Mouse (Mus musculus): ENCODE measurements around the gene Retreg1.
"Not testable (repeated sequence)": the region's sequence is repeated elsewhere in the genome, so short reads cannot be mapped to it uniquely, and the experiment has no call there.

The Retreg1 gene

DNA sequence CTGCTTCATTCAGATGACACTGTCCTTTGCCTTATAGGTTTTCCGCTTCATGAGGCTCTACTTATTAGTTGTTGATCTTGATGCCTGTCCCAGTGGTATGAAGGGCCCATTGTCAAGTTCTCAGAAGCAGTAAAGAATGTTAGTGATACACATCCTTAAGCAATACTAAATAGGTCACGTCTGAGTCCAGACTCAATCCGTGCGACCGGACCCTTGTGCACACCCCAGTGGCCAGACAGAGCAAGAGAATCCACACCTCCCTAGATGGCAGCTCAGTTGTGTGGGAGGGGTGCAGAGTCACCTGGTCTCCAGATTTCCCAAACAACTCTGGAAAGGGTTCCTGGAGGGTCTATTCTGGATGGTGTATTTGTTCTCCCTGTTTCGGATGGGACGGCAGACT is 103.5 kb downstream of the Retreg1 start:
- DNase-seq (ENCODE audit: low spot score in 2 of 2): no peak

DNA sequence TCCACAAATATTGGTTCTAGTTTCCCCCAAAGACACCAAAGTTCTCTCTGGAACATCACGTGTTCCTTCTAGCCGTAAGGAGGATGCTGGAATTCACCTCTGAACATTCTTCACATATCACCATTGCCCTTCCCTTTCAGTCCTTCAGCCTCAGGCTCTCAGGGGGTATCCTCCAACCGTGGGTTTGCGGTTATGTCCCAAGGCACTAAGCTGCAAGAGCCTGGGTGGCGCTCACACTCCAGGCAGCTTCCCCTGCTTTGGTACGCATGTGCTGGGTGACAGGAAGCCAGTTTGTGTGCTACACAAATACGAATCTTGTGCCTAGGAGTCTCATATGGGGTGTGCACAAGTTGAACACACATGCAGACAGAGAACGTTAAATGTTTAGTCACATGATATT is 104.4 kb downstream of the Retreg1 start:
- no peak for DNase-seq (ENCODE audit: low spot score in 2 of 2)

DNA sequence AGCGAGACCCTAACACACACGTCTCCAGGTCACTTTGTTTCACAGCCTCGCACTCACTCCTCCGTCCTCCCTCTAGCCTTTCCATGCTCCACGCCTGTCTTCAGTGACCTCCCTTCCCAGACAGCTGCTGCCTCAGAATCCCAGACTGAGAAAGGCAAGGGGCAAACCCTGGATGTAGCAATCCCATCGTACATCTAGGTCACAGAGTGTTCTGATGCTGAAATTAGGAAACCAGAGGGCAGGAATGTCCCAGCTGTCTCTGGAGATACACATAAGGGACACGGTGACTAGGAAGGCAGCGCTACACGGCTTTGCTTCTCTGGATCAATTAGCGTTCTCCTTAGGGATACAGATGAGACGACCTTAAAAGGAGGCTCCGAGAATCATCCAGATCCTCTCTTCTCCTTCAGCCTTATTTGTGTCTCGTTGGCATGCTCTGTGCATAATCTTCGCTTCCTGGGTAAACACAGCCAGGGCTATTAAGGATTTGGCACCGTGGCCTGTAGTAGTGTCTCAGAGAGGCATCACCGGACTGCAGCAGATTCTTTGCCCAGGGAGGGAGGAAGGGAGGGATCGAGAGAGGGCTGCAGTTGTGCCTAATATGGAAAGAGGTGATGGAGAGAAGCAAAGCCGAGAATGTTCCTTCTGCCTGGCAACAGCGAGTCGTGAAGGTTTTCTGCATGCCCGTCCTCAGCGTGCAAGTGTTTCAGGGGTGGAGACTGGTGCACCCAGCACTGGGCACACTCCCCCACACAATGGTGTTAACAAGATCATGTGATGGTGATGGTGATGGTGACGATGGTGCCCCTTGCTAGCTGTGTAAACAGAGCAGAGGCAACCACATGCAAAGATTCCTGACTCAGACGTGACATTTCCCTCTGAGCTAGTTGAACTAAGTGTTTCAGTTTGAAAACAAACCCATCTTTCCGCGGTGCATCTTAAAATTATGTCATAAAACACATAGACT is 105.6 kb downstream of the Retreg1 start:
- no peak for DNase-seq (ENCODE audit: low spot score in 2 of 2)

DNA sequence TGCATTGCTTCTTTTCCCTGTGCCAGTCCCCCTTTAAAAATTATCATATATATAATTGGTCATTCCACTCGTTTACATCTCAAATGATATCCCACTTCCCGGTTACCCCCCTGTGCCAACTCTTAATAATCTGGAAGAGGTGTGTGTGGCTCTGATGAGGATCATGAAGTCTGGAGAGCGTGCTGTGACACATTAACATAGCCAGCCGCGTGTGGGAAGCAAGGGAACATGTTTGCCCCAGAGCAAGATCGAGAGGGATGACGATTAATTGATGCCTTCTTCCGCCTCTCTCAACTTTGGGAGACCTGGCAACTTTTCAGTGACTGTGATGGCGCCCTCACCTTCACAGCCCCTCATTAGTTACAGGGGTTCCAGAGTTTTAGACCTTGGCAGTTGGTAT is 106.7 kb downstream of the Retreg1 start:
- DNase-seq (ENCODE audit: low spot score in 2 of 2): no peak

DNA sequence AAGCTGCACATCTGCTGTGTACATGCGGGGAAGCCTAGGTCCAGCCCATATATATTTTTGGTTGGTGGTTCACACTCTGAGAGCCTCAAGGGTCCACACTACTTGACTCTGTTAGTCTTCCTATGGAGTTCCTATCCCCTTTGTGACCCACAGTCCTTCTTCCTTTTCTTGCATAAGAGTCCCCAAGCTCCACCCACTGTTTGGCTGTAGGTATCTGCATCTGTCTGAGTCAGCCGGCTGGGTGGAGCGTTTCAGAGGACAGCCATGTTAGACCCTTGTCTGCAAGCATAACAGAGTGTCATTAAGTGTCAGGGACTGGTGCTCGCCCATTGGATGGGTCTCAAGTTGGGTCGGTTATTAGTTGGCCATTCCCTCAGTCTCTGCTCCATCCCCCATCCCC is 107.6 kb downstream of the Retreg1 start:
- no peak for DNase-seq (ENCODE audit: low spot score in 2 of 2)

DNA sequence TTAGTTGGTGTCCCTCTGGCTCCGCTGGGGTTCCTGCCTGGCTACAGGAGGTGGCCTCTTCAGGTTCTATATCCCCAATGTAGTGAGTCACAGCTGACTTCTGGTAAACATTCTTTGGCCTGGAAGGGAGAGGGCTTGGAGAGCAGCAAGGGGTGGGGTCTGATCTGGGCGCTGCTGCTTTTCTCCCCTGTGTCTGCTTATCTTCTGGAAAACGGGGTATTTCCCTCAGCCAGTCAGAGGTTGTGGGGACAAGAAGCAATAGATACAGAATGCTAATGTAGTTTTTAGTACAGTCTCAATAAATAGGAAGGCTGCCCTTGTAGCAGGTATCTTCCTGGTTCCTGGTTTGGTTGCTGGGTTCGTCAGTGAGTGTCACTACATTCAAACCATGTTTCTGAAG is 108.1 kb downstream of the Retreg1 start:
- DNase-seq (ENCODE audit: low spot score in 2 of 2): no peak

DNA sequence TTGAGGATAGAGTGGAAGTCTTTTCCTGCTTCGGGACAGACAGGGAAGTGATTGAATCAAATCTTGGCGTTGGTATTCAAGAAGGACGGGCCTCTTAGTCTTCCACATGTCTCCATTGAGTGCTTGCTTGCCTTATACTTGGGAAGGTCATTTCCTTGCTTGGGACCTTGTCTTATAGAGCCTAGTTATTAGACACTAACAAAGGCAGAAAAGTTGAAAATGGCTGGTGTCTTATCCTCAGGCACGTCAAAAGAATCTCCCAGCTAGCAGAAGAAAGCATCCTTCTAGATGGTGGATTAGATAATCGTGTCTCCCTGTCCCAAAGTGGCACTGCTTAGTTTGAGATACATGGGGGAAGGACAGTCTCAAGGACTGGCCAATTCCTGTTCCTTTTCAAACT is 113.0 kb downstream of the Retreg1 start:
- DNase-seq (ENCODE audit: low spot score in 2 of 2): no peak

DNA sequence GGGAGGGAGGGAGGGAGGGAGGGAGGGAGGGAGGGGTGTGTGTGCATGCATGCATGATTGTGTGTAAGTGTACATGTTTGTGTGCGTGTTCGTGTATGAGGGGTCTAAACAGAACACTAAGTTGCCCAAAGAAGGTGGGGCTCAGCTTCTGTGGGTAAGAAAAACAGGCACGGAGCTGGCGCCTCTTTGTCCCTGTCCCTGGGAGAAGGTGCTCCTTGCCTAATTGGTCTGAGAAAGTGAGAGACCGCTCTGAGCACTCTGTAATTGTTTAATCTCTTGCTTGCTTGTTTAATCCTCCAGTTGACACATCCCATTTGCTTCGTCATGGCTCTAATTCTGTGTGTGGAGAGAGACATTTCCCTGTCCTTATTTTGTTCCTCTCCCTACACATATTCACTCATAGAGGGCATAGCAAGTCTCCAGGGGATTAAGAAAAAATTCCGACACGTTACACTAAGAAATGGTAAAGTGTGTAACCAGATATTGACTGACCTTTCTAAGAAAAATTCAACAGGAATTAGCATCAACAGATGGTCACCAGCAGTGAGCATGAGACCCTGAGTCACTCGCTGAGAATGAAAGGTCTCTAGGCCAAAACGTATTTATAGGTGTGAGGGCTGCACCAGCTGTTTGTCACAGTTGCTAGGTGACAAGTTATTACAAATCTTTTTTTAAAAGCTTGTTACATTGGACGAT is 113.6 kb downstream of the Retreg1 start:
- DNase-seq (ENCODE audit: low spot score in 2 of 2): no peak

DNA sequence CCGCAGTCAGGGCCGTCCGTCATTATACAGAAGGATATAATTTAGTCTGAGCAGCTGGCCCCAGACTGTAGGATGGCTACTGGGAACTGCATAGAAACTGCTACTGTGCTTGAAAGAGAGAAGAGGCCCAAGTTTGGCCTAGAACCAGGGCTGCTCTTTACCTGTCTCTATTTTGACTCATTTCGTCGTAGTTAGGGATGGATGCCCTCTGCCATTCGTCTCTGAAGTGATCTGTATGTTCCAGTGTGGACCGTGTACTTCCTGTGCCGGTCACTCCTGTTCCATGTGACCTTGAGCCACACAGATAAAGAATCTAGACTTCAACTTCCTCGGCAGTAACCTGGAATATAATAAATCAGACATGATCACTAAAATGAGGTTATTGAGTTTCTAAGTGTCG is 114.7 kb downstream of the Retreg1 start:
- DNase-seq (ENCODE audit: low spot score in 2 of 2): no peak

DNA sequence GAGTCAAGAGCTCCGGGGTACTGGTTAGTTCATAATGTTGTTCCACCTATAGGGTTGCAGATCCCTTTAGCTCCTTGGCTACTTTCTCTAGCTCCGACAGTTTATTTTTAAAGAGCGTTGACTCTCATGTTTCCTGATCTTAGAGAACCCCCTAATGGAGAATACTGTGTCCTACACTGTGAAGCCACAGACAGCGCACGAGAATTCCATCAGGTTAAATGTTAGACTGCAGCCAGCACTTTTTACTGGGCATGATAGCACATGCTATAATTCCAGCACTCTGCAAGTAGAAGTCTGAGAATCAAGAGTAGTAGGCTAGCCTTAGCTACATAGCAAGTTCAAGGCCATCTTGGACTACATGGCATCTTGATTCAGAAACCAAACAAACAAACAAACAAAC is 116.4 kb downstream of the Retreg1 start:
- DNase-seq (ENCODE audit: low spot score in 2 of 2): no peak

DNA sequence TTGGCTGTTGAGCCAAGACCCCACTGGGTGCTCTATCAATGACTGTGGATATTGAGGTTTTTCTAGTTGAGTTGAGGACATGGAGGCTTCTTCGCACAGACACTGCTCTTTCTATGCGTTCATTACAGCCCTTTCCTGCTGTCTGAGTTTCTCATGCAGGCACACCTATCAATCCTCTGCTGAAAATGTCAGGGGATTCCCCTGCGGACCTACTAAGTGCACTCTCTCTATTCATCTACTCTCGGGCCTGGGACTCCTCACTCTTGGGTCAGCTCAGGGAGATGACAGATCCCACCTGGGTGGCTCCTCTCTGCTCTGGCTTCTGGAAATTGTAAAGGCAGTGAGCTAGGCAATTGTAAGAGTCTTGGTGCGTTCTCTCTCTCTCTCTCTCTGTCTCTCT is 117.3 kb downstream of the Retreg1 start:
- no peak for DNase-seq (ENCODE audit: low spot score in 2 of 2)

DNA sequence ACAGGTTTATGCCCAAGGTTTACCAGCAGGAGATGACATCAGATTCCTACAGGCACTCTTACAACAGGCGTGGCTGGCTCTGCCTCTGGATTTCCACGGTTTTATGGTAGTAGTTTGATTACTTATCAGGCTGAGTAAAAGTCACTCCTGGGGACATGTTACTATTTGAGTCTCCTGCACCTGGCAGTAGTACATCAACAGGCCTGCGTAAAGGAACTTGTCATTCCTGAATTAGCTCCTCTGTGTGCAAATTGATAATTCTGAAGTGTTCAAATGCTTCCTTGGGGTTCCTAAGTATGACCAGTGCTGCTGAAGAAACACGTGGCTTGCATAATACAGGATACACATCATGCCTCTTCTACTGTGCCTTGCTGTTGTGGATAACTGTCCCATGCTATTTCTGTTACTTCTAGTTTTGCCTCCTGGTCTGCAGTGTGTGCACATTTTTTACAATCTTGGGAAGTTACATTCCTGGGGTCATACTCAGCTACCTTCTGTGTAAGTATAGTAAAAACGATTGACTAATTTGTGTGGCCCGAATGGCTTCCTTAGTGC is 123.3 kb downstream of the Retreg1 start:
- no peak for DNase-seq (ENCODE audit: low spot score in 2 of 2)

DNA sequence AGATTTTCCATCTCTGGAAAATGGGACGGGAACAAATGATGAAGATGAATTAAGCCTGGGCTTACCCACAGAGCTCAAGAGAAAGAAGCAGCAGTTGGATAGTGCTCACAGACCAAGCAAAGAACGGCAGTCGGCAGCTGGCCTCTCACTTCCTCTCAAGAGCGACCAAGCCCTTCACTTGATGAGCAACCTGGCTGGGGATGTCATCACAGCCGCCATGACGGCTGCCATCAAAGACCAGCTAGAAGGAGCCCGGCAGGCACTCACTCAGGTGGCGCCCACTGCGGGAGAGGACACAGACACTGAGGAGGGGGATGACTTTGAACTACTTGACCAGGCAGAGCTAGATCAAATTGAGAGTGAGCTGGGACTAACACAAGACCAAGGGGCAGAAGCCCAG is 128.6 kb downstream of the Retreg1 start:
- DNase-seq (ENCODE audit: low spot score in 2 of 2): no peak

DNA sequence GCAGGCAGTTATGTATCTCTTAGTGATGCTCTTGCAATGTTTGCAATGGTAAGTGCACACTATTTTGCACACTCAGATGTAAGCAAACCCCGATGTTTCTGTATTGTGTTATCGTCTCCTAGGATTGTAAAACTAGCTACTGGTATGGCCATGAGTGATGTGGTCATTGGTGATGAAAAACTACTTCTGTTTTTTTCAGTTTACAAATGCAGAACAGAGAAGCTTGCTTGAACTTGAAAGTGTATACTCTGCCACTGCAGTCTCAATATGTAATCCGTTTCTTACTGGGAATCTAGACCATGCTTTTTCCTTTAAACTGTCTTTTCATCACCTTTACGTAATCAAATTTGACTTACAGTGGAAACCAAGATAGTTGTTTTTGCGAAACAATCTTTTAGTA is 129.8 kb downstream of the Retreg1 start:
- no peak for DNase-seq (ENCODE audit: low spot score in 2 of 2)

DNA sequence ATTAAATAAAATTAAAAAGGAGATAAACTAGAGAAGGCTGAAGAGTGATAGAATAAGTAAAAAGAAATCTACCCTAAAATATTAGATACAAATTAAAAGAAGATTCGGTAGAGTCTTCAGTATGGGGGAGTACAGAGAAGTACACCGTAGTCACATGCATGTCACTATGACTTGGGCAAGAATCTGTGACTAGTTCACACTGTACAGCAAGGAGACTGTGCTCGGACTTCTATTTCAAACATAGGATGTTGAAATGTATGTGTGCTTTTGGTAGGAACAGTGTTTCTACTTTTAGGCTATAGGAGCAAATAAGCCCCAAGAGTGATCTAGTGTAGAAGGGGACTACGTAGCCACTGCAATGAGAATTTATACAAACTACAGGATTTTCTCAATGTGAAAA is 131.4 kb downstream of the Retreg1 start:
- DNase-seq (ENCODE audit: low spot score in 2 of 2): no peak

DNA sequence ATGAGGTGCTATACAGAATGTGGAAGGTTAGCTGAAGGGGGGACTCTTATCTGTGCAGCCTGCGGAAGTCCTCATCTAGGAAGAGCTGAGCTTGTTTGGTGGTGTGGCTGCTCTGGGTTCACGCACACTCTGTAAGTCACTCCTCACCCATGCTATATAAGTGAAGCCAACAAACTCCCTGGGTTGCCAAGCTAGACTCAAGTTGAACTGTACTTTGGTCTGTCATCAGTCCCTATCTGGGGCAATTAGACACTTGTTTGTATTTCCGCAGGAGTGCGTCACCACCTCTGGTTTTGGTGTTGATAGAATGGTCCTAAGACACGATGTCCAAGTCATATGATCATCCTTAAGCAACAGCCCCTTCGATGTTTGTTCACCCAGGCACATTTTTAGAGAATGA is 132.8 kb downstream of the Retreg1 start:
- no peak for DNase-seq (ENCODE audit: low spot score in 2 of 2)

DNA sequence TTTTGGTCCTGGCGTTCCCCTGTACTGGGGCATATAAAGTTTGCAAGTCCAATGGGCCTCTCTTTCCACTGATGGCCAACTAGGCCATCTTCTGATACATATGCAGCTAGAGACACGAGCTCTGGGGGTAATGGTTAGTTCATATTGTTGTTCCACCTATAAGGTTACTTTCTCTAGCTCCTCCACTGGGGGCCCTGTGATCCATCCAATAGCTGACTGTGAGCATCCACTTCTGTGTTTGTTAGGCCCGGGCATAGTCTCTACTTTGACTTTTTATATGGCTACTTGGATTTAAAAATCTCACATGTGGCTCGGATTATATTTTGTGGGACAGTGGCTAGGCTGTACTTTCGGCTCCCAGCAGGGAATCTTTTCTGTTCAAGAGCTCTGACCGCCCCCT is 140.6 kb downstream of the Retreg1 start:
- DNase-seq (ENCODE audit: low spot score in 2 of 2): not testable (repeated sequence)

DNA sequence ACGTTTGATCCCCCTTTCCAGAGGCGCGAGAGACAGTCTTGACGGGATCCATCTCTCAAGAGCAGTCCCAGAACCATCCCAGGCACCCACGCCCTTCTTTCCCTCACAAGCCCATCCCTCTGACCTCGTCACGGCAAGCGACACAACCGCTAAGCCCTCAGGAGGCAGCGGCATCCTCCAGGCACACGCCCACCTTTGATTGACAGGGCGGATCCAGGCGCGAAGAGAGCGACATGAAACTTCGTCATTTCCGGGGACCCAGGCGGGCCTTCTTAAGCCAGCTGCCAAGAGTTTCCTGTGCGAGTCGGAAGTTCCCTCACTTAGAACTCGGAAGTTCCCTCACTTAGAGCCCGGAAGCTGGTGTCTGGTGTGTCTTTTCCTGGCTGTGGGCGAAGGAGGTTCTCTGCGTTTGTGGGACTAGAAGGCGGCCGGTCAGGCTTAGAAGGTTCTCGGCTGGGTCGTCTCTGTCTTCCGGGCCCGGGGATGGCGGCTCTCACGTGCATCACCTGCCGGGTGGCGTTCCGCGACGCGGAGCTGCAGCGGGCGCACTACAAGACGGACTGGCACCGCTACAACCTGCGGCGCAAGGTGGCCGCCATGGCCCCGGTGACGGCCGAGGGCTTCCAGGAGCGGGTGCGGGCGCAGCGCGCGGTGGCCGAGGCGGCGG is 141.2 kb downstream of the Retreg1 start, which contains the start of gene Zfp622:
Zfp622 (plus strand) TSS at position 300 of the 667 bp plus-strand sequence.
- peak; percentile 98 for DNase-seq (ENCODE audit: low spot score in 2 of 2)

DNA sequence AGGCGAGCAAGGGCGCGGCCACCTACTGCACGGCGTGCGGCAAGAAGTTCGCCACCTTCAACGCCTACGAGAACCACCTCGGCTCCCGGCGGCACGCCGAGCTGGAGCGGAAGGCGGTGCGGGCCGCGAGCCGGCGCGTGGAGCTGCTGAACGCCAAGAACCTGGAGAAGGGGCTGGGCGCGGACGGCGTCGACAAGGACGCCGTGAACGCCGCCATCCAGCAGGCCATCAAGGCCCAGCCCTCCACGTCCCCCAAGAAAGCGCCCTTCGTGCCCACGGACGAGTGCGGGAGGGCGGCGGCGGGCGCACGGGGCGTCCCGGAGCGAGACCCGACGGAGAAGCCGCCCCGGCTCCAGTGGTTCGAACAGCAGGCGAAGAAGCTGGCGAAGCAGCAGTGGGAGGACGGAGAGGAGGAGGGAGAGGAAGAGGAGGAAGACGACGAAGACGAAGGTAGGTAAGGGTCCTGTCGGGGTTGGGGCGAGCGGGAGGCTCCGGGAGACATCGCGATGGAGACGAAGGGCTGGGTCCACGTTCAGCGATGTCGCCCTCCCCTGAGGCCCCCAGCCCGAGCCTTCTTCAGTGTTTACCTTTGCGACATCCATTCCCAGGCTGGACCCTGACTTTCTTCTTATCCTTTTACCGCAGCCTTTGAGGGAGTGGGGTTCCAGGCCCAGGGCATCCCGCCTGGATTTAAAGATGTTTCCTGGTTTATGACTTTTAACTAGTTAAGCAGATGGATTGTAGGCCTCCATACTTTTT is 141.9 kb downstream of the Retreg1 start:
- DNase-seq (ENCODE audit: low spot score in 2 of 2): no peak

DNA sequence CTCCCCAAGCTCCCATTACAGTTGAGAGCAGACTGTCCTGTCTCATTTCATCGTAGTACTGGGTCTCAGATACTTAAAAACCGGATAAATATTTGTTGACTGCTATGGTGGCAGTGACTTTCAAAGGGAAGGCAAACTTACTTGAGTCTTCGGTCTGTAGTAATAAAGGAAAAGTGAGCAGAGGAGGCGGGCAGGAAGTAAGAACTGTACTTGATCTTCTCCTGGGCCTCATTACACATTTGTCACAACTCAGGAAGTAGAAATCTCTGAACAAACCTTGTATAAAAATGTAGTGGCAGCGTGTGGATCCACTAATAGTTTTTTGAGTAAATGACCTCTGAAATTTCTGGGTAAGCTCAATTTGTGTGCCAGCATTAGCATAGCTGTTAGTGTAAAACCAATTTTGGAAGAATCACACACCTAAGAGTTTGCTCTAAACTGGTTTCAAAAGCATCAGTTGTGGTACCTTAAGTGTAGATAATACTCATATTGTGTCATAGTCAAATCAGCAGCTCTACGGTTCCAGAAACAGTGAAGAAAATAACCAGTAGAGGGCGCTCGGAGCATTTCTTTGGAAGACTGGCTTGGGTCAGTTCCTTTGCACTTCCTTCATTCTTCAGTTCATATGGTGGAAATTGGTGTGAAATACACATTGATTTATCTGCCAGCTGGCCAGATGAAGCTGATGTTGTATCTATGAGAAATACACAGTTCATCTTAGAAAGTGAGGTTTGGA is 150.2 kb downstream of the Retreg1 start:
- peak; percentile 59 to 65 for DNase-seq (ENCODE audit: low spot score in 2 of 2)

DNA sequence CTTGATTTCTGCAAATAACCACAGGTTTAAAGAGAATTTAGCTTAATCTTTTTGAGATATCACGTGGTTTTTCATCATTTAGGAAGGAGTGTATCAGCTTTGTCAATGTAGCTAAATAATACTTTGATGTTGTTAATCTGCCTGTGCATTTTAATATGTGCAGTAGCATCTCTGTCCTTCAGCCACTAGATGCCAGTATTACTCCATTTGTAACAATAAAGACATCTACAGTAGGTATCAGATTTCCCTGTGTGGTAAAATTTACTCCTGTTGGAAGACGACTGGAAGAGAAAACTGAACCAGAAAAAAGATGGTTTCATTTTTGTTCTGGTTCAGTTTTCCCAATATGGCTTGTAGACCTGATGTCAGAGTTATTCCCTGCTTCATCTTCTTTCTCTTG is 152.5 kb downstream of the Retreg1 start:
- no peak for DNase-seq (ENCODE audit: low spot score in 2 of 2)

Measured in right cerebral cortex, postnatal 10 days (tissue).